Mouse (Mus musculus) heart, postnatal 36 days (tissue): ENCODE data around the gene Shisa5. TPM values are rescaled to one million over a fixed set of nuclear protein-coding genes. Genes with fewer than 3 reads are reported as not detected.

ENCODE experiments used
- DNase-seq, 2 experiments: peaks; one replicate each; pipeline ENCODE4 v3.0.0; 2021 to 2022
- intact Hi-C: fragments of 180-260 bp; cut with DNase I; formaldehyde crosslinking; loops from one replicate; pipeline ENCODE4 v1.15.1; 2025
- total RNA-seq, 2 experiments: library from RNA; stranded (reverse); gene quantifications; 2 replicates each; pipeline ENCODE4 v1.2.3; 2021

Gene Shisa5
- total RNA-seq, 2 experiments from 2014 or later = 36.1 to 51.4 TPM

- intact Hi-C loops = no loop called here
- no peak for DNase-seq
Measured at GRCm38 (mm10) chr9:109016973-109017604, 21.3 kb upstream of the Shisa5 start.

DNA sequence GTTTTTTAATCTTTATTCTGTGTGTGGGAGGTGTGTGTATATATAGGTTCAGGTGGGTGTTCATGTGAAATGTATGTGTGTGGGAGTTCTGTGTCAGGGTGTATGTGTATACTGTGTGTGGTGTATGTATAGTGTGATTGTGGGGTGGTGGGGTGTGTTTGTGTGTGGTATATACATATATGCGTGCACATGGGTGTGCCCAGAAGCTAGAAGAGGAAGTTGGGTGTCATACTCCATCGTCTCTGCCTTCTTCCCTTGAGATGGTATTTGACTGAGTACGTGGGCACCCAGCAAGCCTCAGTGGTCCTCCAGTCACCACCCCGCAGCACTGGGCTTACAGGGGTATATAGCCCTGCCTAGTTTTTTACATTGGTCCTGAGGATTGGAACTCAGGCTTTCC lies 16.9 kb upstream of the Shisa5 start:
- DNase-seq = no peak

DNA sequence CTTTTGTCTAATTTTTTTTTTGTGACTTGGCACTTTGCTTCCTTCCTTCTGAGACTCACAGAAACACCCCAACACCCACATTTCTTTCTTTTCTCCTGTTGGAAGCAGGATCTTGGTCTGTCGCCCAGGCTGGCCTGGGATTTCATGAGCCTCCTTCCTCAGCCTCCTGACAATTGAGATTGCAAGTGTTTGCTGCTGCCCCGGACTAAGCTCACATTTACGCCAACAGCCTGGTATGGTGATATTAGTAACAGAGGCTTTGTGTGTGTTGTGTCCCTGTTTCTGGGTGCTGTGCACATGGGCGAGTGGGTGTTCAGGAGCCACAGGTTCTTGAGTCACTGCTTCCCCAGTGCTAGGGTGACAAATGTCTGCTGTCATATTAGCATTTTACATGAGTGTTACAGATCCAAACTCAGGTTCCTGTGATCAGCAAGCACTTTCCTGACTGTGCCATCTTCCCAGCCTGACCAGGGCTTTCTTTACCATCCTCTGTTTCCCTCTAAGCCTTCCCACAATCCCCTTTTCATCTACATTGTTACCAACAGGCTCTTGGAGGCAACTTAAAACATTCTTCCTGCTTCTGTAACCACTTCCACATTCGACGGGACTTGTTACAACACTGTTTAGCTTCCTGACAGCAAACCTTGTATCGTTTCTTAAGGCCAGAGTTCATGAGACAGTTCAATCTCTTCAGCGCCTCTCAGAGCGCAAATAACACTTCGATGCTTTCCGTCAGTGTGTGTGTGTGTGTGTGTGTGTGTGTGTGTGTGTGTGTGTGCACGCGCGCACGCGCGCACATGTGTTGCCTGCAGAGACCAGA lies 15.3 kb upstream of the Shisa5 start:
- DNase-seq = no peak

More for the DNA sequence above, 16.9 kb upstream of the Shisa5 start:
- intact Hi-C loops = no loop called here

GRCm38 (mm10) chr9:109027521-109027920 lies 10.8 kb upstream of the Shisa5 start:
- intact Hi-C loops = no loop called here
- no peak for DNase-seq

More for the DNA sequence above, 15.3 kb upstream of the Shisa5 start:
- intact Hi-C loops = no loop called here

DNA sequence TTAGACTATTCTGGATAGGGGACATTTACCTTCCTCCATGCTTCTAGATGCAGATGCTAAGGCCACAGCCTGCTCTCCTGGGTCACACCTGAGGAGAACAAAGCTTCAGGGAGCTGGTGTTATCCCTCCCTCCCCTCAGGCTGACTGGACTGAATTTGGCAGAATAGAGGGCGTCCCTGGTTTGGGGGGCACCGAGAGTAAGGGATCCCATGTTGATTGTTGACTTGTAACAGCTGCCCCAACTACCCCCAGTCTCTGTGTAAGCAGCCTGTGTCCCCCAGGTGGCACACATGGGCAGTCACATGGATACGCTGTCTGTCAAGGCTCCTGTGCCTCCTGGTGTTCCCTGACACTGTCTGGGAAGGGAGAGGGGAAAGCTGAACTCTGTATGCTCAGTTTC lies 9.9 kb upstream of the Shisa5 start:
- no peak for DNase-seq
- intact Hi-C loops = no loop called here

DNA sequence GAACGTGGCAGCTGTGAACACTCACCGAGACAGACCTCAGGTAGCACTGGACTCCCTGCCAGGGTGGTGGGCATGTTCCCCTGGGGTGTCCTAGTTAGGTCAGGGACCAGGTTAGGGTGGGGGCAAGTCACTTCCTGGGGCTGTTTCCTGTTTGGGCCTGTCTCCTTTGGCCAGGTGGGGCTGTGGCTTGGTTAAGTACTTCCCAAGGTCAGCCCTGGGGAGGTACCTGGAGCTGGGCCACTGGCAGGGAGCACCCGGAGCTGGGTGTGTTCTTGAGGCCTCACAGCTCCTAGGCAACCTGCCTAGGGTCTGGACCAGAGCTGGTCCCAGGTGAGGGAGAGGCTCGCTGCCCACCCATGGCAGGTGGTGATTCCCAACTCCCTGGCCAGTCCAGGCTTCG lies 9.4 kb upstream of the Shisa5 start:
- no peak for DNase-seq

GRCm38 (mm10) chr9:109030312-109030711 lies 8.1 kb upstream of the Shisa5 start:
- intact Hi-C loops = no loop called here
- DNase-seq = no peak

More for the DNA sequence above, 9.4 kb upstream of the Shisa5 start:
- intact Hi-C loops = no loop called here

DNA sequence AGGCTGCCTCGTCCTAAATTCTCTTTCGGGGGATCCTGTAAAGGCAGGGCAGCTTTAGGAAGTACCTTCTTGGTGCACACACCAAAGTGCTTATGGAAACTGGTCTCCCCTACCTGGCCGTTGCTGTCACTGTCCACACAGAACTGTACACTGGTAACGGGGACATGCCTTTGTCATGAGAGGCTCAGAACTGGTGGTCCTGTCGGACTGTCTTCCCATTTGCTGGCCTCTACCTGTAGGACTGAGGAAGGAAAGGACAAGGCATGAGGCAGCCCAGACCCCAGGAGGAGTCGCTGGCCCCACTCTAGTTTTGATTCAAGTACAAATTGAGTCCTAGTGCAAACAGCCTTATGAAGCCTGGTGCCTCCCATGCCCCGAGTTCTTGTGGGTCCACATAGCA lies 7.4 kb upstream of the Shisa5 start:
- DNase-seq = no peak
- intact Hi-C loops = no loop called here

DNA sequence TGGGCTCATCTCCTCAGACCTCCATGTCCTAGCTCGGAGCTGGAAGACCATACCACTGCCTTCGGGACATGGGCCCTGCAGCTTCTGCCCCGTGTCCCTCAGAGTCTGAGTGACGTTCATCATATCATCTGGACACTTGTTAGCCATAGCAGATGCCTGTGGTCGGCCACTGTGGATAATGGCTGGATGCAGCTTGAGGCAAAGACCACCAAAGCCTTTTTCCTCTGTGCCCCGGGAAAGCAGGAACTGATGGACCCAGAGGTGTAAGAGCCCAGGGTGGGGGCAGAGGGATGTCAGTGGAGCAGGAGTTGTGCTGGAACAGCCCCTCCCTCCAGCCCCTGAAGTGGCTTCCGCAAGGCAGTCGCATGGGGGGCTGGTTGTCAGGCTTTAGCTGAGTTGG lies 6.7 kb upstream of the Shisa5 start:
- no peak for DNase-seq
- intact Hi-C loops = no loop called here

DNA sequence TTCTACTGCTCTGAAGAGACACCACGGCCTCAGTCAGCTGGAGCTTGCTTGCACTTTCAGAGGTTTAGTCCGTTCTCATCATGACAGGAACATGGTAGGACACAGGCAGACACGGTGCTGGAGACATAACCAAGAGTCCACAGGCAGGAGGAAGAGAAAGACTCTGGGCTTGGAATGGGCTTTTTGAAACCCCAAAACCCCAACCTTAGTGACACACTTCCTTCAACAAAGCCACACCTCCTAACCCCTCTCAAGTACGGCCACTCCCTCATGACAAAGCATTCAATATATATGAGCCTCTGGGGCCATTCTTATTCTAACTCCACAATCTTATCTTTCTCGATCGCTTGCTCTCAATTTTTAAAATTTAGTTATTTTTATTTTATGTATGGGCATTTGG lies 5.9 kb upstream of the Shisa5 start:
- intact Hi-C loops = no loop called here
- no peak for DNase-seq

GRCm38 (mm10) chr9:109038901-109039364 lies 568 bp downstream of the Shisa5 start:
- peak; percentile 71 to 76 for DNase-seq
- intact Hi-C loops = loop anchor here (2.0 kb wide), 2 partner anchors 20 to 36 kb away; partner anchors contain the start of gene Trex1

DNA sequence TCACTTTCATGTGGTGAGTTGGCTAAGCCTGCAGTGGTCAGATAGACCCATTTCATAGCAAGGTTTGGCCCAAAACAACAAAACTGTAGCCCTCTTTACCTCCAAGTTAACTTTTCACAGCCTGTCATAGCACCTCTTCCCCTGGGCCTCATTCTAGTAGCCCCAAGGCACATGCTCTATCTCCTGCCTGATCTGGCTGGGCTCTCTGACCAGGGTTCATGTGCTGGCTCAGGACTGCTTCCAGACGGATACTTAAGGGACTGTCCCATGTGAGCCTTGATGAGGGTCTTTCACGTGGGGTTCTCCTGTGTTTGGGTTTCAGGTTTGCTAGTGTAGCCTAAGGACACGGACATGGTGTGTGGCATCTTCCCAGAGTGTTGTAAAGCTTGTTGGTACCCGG lies 1.3 kb downstream of the Shisa5 start:
- DNase-seq = no peak
- intact Hi-C loops = loop anchor here (1.0 to 2.0 kb wide), 3 partner anchors 13 to 37 kb away; partner anchors contain the start of gene Trex1

DNA sequence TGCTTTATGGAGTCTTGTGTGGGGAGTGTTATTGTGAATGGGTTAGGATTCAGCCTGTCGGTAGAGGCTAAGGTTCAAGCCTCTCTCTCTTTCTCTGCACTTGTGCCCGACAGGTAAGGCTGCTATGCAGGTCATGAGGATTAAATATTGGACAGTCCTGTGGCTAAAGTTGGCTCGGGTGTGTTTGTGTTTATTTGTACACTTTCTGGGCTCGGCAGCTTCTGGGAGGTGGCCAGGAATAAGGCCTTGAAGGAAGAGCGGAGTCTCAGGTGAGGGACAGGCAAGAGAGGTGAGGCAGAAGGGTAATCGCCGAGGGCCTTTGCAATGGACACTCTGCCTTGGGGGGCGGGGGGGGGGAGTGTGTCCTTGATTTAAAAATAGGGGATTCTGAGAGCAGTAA lies 1.9 kb downstream of the Shisa5 start:
- intact Hi-C loops = loop anchor here (1.0 kb wide), 1 partner anchor 12 kb away; no protein-coding TSS in a partner anchor

GRCm38 (mm10) chr9:109040906-109041305 lies 2.5 kb downstream of the Shisa5 start:
- intact Hi-C loops = loop anchor here (1.0 kb wide), 1 partner anchor 11 kb away; no protein-coding TSS in a partner anchor
- no peak for DNase-seq

More for the DNA sequence above, 1.9 kb downstream of the Shisa5 start:
- no peak for DNase-seq

GRCm38 (mm10) chr9:109041351-109041750 lies 3.0 kb downstream of the Shisa5 start:
- intact Hi-C loops = no loop called here
- no peak for DNase-seq

DNA sequence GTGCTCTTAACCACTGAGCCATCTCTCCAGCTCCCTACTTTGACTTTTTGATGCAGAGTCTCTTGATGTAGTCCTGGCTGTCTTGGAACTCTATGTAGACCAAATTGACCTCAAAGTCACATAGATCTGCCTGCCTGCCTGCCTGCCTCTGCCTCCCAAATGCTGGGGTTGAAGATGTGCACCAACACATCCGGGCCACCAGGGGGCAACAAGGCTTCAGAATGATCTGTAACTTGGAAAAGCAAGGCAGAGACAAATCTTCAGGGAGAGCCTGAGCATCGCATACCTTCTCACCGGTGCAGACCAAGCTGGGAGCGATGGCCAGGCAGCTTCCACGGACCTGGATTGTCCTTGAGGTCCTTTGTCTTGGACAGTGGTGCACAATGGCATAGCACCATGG lies 7.9 kb downstream of the Shisa5 start:
- DNase-seq = peak; percentile 68 to 69
- intact Hi-C loops = no loop called here

DNA sequence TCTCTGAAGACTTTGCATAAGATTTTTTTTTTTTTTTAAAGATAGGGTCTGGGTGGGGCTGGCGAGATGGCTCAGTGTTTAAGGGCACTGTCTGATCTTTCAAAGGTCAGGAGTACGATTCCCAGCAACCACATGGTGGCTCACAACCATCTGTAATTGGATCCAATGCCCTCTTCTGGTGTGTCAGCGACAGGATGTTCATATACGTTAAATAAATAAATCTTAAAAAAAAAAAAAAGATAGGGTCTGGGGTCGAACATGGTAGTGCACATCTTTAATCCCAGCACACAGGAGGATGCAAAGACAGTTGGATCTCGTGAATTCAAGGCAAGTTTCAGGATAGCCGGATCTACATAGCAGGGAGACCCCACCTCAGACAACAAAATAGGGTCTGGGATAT lies 11.0 kb downstream of the Shisa5 start:
- intact Hi-C loops = no loop called here
- no peak for DNase-seq

DNA sequence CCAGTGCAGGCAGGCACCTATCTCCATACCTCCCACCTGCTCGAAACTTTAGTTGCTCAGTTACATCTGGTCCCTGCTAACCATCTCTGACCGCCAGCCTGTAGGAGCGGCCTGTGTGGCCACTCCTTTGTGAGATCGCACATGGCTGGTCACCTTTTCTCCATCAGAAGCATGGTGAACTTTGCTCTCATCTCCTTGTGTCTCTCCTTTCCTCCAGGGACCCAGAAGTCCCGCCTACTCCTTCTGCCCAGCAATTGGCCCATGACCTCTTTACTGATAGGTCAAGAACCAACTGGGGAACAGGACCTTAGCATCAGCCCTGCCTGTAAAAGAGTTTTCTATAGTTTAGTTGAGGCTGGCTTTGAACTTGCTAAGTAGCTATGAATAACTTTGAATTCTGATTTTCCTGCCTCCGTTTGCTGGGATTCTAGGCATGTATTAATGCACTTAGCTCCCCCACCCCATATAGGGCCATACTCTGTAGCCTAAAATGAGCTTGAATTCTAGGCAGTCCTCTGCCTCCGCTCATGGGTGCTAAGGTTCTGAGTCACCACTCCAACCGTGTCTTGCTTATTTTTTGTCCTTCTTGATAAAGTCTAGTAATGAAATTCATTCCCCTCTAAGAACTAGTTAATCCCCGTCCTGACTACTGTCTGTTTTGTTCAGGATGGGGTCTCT lies 11.8 kb downstream of the Shisa5 start:
- DNase-seq = peak in 1 of 2 experiments; percentile 2
- intact Hi-C loops = no loop called here

GRCm38 (mm10) chr9:109050674-109050997 lies 12.3 kb downstream of the Shisa5 start:
- DNase-seq = no peak
- intact Hi-C loops = no loop called here

DNA sequence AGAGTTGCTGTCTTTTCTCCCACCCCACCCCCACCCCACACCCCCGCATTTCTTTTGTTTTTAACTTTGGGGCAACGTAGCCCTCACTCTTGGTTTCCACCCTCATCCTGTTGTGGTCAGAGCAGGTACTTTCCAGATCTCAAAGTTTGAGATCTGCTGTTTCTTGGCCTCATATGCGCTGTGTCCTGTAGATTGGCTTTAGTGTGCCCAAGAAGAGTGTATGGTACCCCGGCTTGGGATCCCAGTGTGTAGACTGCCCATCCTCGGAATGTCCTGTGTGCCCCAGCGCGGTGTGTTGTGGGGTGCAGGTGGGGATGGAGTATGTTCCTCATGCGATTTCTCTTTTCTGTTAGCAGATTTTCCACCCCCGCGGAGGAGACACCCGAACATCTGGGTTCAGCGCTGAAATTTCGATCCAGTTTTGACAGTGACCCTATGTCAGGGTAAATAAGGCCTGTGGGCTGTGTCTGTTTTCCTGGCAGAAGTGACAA lies 12.7 kb downstream of the Shisa5 start:
- intact Hi-C loops = no loop called here
- no peak for DNase-seq
